Mouse (Mus musculus): ENCODE results near the gene Sobp.

Gene Sobp

GRCm38 (mm10) chr10:43052462-43052861 lies 121.9 kb downstream of the Sobp start:
- Histone ChIP-seq H3K36me3 (ENCODE audit: insufficient read depth, low read length) (no peaks in the 10 kb centered on the region), H3K4me3 (replicated peaks; ENCODE audit: low read length) (no peak overlapping the region), H3K27me3 (ENCODE audit: insufficient read depth, low read length) (no peaks in the 10 kb centered on the region; the same call in 1 of the 2 replicates), H3K4me1 (replicated peaks; ENCODE audit: low read depth, low read length) (peaks cover 7% of the 10 kb centered on the region), H3K9me3 (ENCODE audit: low read length) (peaks cover 18% of the 10 kb centered on the region)
- TF ChIP-seq POU5F1 (IDR thresholded peaks at IDR 0.05; ENCODE audit: borderline replicate concordance, low read length) (no peak), CTCF (conservative IDR thresholded peaks at IDR 0.05; ENCODE audit: low read length) (peak; percentile 63)

- Histone ChIP-seq H3K4me3 (replicated peaks; ENCODE audit: low read length) (no peak overlapping the region), H3K4me1 (replicated peaks; ENCODE audit: low read depth, low read length) (peaks cover 25% of the 10 kb centered on the region), H3K36me3 (ENCODE audit: insufficient read depth, low read length) (no peaks in the 10 kb centered on the region), H3K27me3 (ENCODE audit: insufficient read depth, low read length) (peaks cover 3% of the 10 kb centered on the region), H3K9me3 (ENCODE audit: low read length) (no peaks in the 10 kb centered on the region)
- no peak for TF ChIP-seq POU5F1 (IDR thresholded peaks at IDR 0.05; ENCODE audit: borderline replicate concordance, low read length)
- no peak for TF ChIP-seq NANOG (IDR thresholded peaks at IDR 0.05; ENCODE audit: borderline replicate concordance, low read length)
- TF ChIP-seq CTCF (conservative IDR thresholded peaks at IDR 0.05; ENCODE audit: low read length): no peak
Observed at GRCm38 (mm10) chr10:43047804-43048348, 126.5 kb downstream of the Sobp start.

- H3K36me3 ChIP-seq (ENCODE audit: insufficient read depth, low read length): no peaks in the 10 kb centered on the region
- H3K27me3 ChIP-seq (ENCODE audit: insufficient read depth, low read length): peaks cover 14% of the 10 kb centered on the region
- TF ChIP-seq NANOG (IDR thresholded peaks at IDR 0.05; ENCODE audit: borderline replicate concordance, low read length) (peak; percentile 87; the same call in 1 of the 2 replicates), POU5F1 (IDR thresholded peaks at IDR 0.05; ENCODE audit: borderline replicate concordance, low read length) (no peak), CTCF (conservative IDR thresholded peaks at IDR 0.05; ENCODE audit: low read length) (no peak)
- no peak overlapping the region; the same call in 1 of the 2 replicates for H3K4me3 ChIP-seq (replicated peaks; ENCODE audit: low read length)
- no peaks in the 10 kb centered on the region for H3K9me3 ChIP-seq (ENCODE audit: low read length)
- peaks cover 31% of the 10 kb centered on the region for H3K4me1 ChIP-seq (replicated peaks; ENCODE audit: low read depth, low read length)
Observed at GRCm38 (mm10) chr10:43043351-43044209, 130.8 kb downstream of the Sobp start.

GRCm38 (mm10) chr10:43042591-43043327 lies 131.6 kb downstream of the Sobp start:
- Histone ChIP-seq H3K36me3 (ENCODE audit: insufficient read depth, low read length) (no peaks in the 10 kb centered on the region), H3K9me3 (ENCODE audit: low read length) (no peaks in the 10 kb centered on the region), H3K4me3 (replicated peaks; ENCODE audit: low read length) (no peak overlapping the region; the same call in 1 of the 2 replicates), H3K4me1 (replicated peaks; ENCODE audit: low read depth, low read length) (peaks cover 35% of the 10 kb centered on the region), H3K27me3 (ENCODE audit: insufficient read depth, low read length) (peaks cover 21% of the 10 kb centered on the region)
- no peak for TF ChIP-seq NANOG (IDR thresholded peaks at IDR 0.05; ENCODE audit: borderline replicate concordance, low read length)
- TF ChIP-seq CTCF (conservative IDR thresholded peaks at IDR 0.05; ENCODE audit: low read length): no peak
- no peak for TF ChIP-seq POU5F1 (IDR thresholded peaks at IDR 0.05; ENCODE audit: borderline replicate concordance, low read length)

GRCm38 (mm10) chr10:43041794-43042193 lies 132.5 kb downstream of the Sobp start:
- no peak overlapping the region for H3K4me3 ChIP-seq (replicated peaks; ENCODE audit: low read length)
- H3K9me3 ChIP-seq (ENCODE audit: low read length): no peaks in the 10 kb centered on the region
- TF ChIP-seq POU5F1 (IDR thresholded peaks at IDR 0.05; ENCODE audit: borderline replicate concordance, low read length): no peak
- TF ChIP-seq CTCF (conservative IDR thresholded peaks at IDR 0.05; ENCODE audit: low read length): no peak
- H3K36me3 ChIP-seq (ENCODE audit: insufficient read depth, low read length): no peaks in the 10 kb centered on the region
- H3K4me1 ChIP-seq (replicated peaks; ENCODE audit: low read depth, low read length): peaks cover 43% of the 10 kb centered on the region
- H3K27me3 ChIP-seq (ENCODE audit: insufficient read depth, low read length): peaks cover 21% of the 10 kb centered on the region

- TF ChIP-seq CTCF (conservative IDR thresholded peaks at IDR 0.05; ENCODE audit: low read length): no peak
- TF ChIP-seq POU5F1 (IDR thresholded peaks at IDR 0.05; ENCODE audit: borderline replicate concordance, low read length): no peak
- no peak for TF ChIP-seq NANOG (IDR thresholded peaks at IDR 0.05; ENCODE audit: borderline replicate concordance, low read length)
- Histone ChIP-seq H3K27me3 (ENCODE audit: insufficient read depth, low read length) (peaks cover 21% of the 10 kb centered on the region), H3K4me3 (replicated peaks; ENCODE audit: low read length) (no peak overlapping the region), H3K36me3 (ENCODE audit: insufficient read depth, low read length) (no peaks in the 10 kb centered on the region), H3K9me3 (ENCODE audit: low read length) (no peaks in the 10 kb centered on the region), H3K4me1 (replicated peaks; ENCODE audit: low read depth, low read length) (peaks cover 37% of the 10 kb centered on the region)
Observed at GRCm38 (mm10) chr10:43037455-43037793, 136.9 kb downstream of the Sobp start.

- Histone ChIP-seq H3K4me3 (replicated peaks; ENCODE audit: low read length) (no peak overlapping the region), H3K4me1 (replicated peaks; ENCODE audit: low read depth, low read length) (peaks cover 37% of the 10 kb centered on the region), H3K27me3 (ENCODE audit: insufficient read depth, low read length) (peaks cover 23% of the 10 kb centered on the region), H3K36me3 (ENCODE audit: insufficient read depth, low read length) (no peaks in the 10 kb centered on the region), H3K9me3 (ENCODE audit: low read length) (no peaks in the 10 kb centered on the region)
- no peak for TF ChIP-seq CTCF (conservative IDR thresholded peaks at IDR 0.05; ENCODE audit: low read length)
- TF ChIP-seq NANOG (IDR thresholded peaks at IDR 0.05; ENCODE audit: borderline replicate concordance, low read length): no peak
- no peak for TF ChIP-seq POU5F1 (IDR thresholded peaks at IDR 0.05; ENCODE audit: borderline replicate concordance, low read length)
Observed at GRCm38 (mm10) chr10:43036646-43037454, 137.5 kb downstream of the Sobp start.

- Histone ChIP-seq H3K9me3 (ENCODE audit: low read length) (no peaks in the 10 kb centered on the region), H3K36me3 (ENCODE audit: insufficient read depth, low read length) (no peaks in the 10 kb centered on the region), H3K27me3 (ENCODE audit: insufficient read depth, low read length) (peaks cover 25% of the 10 kb centered on the region), H3K4me1 (replicated peaks; ENCODE audit: low read depth, low read length) (peaks cover 37% of the 10 kb centered on the region), H3K4me3 (replicated peaks; ENCODE audit: low read length) (no peak overlapping the region)
- no peak for TF ChIP-seq CTCF (conservative IDR thresholded peaks at IDR 0.05; ENCODE audit: low read length)
- no peak for TF ChIP-seq POU5F1 (IDR thresholded peaks at IDR 0.05; ENCODE audit: borderline replicate concordance, low read length)
- TF ChIP-seq NANOG (IDR thresholded peaks at IDR 0.05; ENCODE audit: borderline replicate concordance, low read length): no peak
Observed at GRCm38 (mm10) chr10:43035579-43035978, 138.8 kb downstream of the Sobp start.
